In the genomic region with DNA sequence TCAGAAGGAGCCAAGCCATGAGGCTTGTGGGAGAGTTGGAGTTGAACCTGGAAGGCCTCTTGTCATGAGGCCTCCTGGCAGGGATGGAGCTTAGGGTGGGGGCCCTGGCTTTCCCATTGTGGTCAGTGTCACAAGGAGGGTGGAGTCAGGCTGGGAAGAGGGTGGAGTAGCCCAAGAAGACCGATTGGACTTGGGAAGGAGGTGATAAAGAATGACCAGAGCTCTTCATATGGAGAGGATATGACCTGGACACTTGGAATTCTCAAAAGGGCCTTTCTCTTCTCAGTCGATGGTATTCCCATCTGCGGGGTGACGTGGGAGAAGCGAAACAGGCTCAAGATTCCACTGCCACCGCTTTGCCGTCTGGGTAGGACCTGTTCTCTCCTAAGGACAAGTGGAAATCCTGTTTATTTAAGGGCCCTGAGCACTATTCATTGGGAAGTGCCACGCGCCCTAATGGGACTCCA, we compare ENCODE assay signal across 12 mouse cellular contexts. TPM values are rescaled to one million over a fixed set of nuclear protein-coding genes. Genes with fewer than 3 reads are reported as not detected.
DNase-seq lines count a peak whose midpoint lies in the region; TF ChIP-seq lines count a peak whose summit lies in the region.
"Had no signal": no experiment of that assay in that cellular context is flagged by ENCODE, and none has a peak within 500 bp of the region (broad histone marks: within the 10 kb centered on the region; RNA-seq: fewer than 3 reads in every experiment).

No protein-coding gene starts in this region.

- peak; percentile 26 for DNase-seq in gastrocnemius, adult 18-20 months (ENCODE audit: low spot score)
- DNase-seq in gastrocnemius, postnatal 4 days (ENCODE audit: low spot score in 2 of 2): no peak
- DNase-seq in kidney, postnatal 36 days: peak; percentile 66 to 69
- no peak for DNase-seq in kidney, postnatal 14 days
- DNase-seq in lung, adult 2 months: peak; percentile 51
- DNase-seq in skeletal muscle tissue, adult 2 months (ENCODE audit: low read depth, low spot score): peak; percentile 40
- no peak for DNase-seq in left cerebral cortex, postnatal 10 days (ENCODE audit: extremely low spot score in 1 of 2, low spot score in 2 of 2)
- DNase-seq in layer of hippocampus, postnatal 14 days (ENCODE audit: low spot score in 2 of 2): no peak
- DNase-seq: cerebellum, adult 9-10 months; thymus, postnatal 4 days had no signal

- no peak for TF ChIP-seq CTCF in lung, adult 2 months (IDR thresholded peaks at IDR 0.05; ENCODE audit: insufficient read depth, low read length)

- H3K4me1 ChIP-seq in lung, adult 2 months (ENCODE audit: control insufficient read depth, insufficient read depth, low read length): peaks cover 32% of the 10 kb centered on the region

- no peak for TF ChIP-seq POLR2A in lung, adult 2 months (IDR thresholded peaks at IDR 0.05; ENCODE audit: borderline replicate concordance, extremely low read depth, low read depth, low read length)

- H3K4me3 ChIP-seq in lung, adult 2 months (replicated peaks; ENCODE audit: extremely low read depth, low read depth, low read length): no peak overlapping the region
- H3K4me3 ChIP-seq: layer of hippocampus, adult 2 months; limb, embryonic 15.5 days had no signal

- WGBS in lung, adult 2 months: 36% methylated on average over 9 of the region's 9 CpGs

- intact Hi-C loops in left cerebral cortex, postnatal 10 days (cut with DNase I): loop anchor here (10.0 kb wide), 1 partner anchor 576 kb away; no protein-coding TSS in a partner anchor

RNA-seq across cellular contexts. Expression of a gene that starts 38.4 kb away (rescaled TPM):
- total RNA-seq in gastrocnemius, adult 18-20 months (2021): 10 to 100 TPM; 28.7 to 41.5 TPM
- total RNA-seq in gastrocnemius, postnatal 4 days (2021): 10 to 100 TPM; 53.8 to 60.0 TPM
- 348 and 349 TPM in 2 replicates for polyA plus RNA-seq in lung, adult 2 months (2012; rRNA removed)
- 10 to 100 TPM; 36.2 to 38.9 TPM for total RNA-seq in left cerebral cortex, postnatal 10 days (2021)
- 10 to 100 TPM; 47.1 to 53.1 TPM for total RNA-seq in layer of hippocampus, postnatal 14 days (2021)

Comparison
In these comparisons a context has a peak if more than half of its experiments do, and no peak if none do; other contexts are left out.
1. DNase-seq: peak in gastrocnemius, adult 18-20 months (single experiment), kidney, postnatal 36 days (2 of 2), lung, adult 2 months (single experiment) and skeletal muscle tissue, adult 2 months (single experiment); none in gastrocnemius, postnatal 4 days (0 of 2), kidney, postnatal 14 days (single experiment), left cerebral cortex, postnatal 10 days (0 of 2) and layer of hippocampus, postnatal 14 days (0 of 2).